Mouse (Mus musculus) ovary, adult 18-20 months (tissue): Measurements from ENCODE around the gene Msh2.
"Not testable (repeated sequence)": the region's sequence is repeated elsewhere in the genome, so short reads cannot be mapped to it uniquely, and the experiment has no call there.

Experiments
- DNase-seq: peaks from one replicate; pipeline ENCODE4 v3.0.0; 2022; ENCODE audit warnings: low spot score, mixed read lengths

Msh2 gene

DNA sequence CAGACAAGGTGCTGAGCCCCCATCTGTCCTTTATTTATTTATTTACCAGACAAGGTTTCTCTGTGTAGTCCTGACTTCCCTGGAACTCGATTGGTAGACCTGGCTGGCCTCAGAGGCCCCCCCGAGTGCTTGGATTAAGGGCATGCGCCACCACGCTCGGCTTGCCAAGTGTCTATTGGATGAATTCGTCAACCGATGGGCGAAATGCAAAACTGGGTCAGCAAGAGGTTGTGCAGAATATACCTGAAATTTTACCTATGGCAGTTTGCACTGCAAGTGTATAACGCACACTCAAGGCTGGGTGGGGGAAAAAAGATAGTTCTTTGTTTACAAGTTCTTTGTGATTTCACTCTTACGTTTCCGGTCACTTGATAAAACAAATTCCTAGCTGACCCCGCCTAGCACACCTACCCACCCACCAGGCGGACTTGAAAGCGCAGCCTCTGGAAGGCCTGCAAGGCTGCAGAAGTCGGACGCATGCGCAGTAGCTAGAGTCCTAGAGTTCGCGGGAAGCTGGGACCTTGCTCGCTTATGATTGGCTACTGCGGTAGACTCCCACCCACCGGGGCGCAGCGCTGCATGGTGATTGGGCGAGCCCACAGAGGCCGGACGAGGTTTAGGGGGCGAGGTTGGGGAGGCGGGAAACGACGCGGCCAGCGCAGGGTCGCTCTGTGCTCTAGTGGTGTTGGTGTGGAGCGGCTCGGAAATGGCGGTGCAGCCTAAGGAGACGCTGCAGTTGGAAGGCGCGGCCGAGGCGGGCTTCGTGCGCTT, at the start of gene Msh2:
Gene Msh2 (plus strand): TSS at position 441 of the 771 bp plus-strand sequence.
- peak; percentile 97 for DNase-seq

DNA sequence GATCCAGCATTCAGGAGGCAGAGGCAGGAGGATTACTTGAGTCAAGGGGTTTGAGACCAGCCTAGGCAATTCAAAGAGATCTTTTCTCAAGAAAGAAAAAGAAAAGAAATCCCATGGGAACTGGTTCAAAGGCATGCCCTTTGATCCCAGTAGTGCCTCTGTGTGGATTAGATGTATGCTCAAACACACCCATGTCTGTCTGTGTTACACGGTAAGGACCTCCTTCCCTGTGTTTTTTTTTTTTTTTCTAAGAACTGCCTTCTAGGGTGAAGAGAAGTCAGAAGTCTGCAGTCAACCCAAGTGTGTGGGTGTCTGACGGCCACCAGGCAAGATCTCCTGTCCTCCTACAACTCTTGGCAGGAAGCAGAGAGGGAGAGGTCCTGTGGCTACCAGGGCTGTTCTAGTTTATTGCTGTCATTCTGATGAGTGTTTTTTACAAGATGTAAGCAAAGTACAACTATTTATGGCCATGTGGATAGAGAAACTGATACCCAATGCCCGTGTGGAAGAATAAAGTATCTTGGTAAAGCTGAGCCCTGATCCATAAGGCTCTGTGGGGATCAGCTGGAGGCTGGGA, 46.5 kb upstream of the Msh2 start:
- no peak for DNase-seq

DNA sequence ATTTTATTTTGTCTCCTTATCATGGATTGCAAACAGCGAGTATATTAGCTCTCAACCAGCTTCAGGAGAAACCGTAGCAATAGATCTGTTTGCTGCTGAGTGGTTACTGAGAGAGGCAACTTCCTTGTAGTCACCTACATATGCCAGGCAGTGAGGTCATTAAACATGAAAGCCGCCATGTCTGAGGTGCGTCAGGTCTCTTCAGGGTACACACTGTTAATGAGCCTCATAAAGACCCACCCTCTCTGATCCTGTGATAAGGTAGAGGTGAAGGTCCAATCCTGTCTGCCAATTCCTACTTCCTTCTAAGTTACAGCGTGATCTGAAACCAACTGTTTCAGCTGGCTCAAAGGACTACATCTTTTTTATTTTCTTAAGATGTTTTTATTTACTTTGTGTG, 44.0 kb upstream of the Msh2 start:
- DNase-seq, result no peak

DNA sequence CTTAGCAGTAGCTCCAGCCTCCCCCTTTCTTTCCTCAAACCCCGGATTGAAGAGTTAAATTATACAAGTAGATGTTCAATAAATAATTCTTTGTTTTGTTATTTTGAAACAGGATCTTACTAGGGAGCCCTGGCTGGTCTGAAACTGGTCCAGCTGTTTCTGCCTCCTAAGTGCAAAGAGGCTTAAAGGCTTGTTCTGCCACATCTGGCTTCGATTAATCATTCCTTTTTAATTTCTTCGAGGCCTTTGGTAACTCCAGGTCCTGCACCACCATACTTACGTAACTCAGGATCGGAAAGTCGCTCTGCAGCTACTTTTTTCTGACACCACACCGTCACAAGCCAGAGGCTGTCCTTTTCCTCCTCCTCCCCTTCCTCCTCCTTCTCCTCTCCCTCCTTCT, 43.4 kb upstream of the Msh2 start:
- no peak for DNase-seq

DNA sequence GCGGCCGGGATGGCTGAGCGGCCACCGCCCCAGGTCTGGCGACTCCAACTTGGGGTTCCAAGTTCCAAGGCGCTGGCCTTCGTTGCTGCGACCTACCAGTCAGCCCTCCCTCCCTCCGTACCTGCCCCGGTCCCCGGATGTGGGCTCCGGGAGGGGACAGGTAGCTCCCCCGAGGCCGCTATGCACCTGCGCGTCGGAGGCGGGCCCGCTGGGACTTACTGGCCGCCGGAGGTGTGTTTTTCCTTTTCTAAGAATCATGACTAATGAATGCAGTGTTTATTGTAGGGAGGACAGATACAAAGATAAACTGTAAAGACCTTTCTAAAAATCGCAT, 35.1 kb upstream of the Msh2 start:
- DNase-seq, result no peak

DNA sequence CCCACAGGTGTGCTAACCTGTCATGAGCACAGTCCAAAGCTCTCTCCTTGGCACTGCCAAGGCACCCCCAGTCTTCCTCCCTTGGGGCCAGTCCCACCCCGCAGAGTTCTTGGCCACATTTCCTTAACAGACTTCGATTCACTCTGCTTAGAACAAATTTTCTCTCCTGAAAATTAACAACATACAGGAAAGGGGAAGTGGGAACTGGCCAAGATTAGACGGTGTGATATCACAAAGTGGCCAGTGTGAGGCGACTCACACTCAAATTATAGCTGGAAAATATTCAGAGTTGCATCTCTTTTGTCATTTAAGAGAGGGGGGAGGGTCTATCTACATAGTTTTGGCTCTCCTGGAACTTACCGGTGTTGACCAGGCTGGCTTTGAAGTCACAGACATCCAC, 32.9 kb upstream of the Msh2 start:
- no peak for DNase-seq

DNA sequence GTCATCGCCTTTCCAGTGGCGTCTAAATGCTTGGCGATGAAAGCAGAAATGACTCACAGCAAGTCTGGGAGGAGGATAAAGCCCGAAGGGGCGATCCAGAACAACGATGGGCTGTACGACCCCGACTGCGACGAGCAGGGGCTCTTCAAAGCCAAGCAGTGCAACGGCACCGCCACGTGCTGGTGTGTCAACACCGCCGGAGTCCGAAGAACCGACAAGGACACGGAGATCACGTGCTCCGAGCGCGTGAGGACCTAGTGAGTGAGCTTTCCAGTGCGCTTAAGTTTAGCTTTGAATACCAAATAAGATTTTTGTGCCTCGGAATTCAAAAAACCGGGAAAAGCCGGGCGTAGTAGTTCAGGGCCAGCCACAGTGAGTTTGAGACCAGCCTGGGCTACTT, 31.9 kb upstream of the Msh2 start:
- no peak for DNase-seq

DNA sequence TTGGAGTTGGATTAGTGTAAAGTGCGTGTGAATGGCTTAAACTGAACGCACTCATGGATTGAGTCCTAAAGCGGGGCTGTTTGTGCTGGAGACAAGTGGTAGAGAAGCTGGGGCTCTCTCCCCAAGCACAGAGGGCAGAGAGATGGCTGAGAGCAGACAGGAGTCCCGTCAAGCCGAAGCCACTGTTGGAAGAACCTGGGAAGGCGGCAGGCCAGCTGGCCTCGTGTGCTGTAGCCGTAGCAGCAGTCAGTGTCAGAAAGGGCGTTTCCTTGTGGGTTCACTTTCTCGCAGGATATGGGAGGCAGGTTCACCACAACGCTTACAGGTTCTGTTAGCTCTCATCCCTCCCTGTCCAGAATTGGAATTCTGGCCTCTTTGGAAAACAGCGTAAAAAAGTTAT, 31.1 kb upstream of the Msh2 start:
- no peak for DNase-seq

DNA sequence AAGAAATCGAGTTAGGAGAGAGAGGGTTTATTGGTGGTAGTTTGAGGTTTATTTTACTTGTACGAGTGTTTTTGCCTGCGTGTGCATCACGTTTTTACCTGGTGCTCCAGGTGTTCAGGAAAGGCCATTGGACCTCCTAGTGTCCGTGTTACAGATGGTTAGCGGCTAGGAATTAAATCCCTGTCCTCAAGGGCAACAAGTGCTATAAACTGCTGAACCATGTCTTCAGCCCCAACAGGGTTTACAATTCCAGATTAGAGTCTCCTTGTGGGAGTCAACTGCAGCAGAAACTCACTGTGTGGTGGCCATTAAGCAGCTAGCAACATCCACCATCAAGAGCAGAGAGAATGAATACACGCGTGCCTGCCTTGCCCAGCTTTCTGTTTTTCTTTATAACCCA, 29.4 kb upstream of the Msh2 start:
- DNase-seq, result no peak

DNA sequence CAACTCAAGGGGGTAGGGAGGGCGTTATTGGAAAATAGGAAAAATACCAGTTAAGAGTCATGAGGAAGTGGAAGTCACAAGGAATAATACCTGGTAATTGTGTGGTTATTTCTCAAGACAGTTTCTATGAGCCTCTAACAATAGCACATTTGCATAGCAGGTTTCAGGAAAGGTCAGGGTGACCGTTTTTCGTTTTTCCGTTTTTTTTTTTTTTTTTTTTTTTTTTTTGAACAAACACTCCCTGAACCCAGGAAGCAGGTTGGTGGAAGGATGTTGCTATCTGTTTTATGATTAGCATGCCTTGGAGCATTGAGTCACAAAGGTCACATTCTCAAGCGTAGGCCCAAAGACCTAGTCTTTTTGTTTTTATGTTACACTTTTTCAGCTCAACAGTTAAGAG, 16.5 kb upstream of the Msh2 start:
- not testable (repeated sequence) for DNase-seq

DNA sequence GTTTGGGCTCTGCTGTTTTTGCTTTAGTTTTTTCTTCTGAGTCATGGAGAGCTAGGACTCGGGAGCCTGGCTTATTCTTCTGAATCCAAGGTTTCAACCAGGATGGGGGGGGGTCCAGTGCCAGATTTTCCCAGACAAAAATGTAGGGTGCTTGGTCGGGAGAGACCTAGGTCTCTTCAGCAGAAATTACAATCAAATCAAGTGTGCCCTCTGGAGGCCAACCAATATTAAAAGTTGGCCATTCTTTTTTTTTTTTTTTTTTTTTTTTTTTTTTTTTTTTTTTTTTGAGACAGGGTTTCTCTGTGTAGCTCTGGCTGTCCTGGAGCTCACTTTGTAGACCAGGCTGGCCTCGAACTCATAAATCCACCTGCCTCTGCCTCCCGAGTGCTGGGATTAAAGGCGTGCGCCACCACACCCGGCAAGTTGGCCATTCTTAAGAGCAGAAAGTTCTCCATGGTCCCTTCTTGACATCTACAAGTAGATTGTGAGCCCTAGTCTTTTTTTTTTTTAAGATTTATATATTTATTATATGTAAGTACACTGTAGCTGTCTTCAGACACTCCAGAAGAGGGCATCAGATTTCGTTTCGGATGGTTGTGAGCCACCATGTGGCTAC, 10.1 kb upstream of the Msh2 start:
- DNase-seq, result not testable (repeated sequence)

DNA sequence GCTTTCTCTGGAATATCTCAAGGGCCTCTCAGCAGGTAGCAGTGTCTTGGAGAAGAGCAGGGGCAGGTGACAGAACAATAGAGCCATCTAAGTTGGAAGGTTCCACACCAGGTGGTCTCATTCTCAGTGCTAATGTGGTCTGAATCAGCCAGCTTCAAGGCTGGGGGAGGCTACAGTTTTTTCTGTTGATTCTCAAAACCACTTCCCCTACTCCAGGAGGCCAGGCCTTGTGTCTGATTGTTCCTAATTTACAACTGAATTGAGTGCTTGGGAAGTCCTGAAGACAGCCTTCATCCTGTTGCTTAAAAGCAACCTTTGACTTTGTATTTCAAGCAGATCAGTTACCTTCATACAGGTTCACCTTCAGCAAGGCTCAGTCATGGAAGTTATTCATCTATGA, 7.9 kb upstream of the Msh2 start:
- DNase-seq, result no peak

DNA sequence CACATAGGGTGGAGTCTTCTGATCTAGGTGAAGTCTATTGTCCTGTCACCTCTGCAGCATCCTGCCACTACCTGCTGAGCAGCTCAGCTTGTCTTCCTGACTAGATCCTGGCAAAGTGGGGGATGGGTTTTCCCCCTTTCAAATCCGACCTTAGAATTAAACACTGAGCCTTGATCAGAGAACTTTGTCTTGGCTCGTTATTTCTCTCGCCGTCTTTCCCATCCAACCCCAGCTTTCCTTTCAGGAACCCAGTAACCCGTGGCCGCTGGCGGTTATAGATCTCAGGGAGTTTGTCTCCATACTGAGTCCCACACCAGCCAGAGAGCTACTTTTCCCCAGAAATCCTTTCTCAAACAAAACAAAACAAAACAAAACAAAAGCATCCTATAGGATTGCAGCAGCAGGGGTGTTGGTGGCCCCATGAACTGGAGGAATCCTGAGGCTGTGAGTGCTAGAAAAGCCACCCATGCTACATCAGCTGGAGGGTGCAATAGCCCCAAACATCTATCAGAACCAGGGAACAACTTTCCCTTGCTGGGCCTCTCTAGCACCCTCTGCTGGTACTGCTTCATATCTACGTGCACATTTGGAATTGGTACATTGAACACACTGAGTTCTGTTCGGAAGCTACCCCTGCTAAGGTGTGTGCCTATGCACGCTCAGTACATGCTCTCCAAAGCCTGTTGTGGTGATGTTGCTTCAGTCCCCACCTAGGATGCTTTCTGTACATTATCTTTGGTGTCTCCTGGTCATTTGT, 6.9 kb upstream of the Msh2 start:
- no peak for DNase-seq

DNA sequence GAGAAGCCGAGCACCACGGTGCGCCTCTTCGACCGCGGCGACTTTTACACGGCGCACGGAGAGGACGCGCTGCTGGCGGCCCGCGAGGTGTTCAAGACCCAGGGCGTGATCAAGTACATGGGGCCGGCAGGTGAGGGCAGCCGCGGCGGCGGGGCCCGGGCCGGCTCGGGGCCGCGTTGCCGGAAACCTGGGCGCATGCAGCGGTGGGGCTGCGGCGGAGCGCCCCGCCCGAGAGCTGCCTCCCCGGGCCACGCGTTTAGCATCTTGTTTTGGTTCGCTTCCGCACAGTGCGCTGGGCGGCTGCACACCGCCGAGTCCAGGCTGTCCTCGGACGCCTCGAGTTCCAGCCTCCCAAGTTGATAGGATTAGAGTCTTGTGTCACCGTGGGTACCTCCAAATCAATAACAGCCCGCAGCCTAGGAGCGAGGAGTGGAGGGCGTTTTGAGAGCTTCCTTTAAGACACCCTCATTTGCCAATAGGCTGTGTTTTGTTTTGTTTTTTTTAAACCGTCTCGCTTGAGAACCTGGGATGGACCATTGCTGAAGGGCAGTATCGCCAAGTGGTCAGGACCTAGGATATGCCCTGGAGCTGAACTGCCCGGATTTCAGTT, 652 bp downstream of the Msh2 start:
- peak; percentile 13 for DNase-seq

DNA sequence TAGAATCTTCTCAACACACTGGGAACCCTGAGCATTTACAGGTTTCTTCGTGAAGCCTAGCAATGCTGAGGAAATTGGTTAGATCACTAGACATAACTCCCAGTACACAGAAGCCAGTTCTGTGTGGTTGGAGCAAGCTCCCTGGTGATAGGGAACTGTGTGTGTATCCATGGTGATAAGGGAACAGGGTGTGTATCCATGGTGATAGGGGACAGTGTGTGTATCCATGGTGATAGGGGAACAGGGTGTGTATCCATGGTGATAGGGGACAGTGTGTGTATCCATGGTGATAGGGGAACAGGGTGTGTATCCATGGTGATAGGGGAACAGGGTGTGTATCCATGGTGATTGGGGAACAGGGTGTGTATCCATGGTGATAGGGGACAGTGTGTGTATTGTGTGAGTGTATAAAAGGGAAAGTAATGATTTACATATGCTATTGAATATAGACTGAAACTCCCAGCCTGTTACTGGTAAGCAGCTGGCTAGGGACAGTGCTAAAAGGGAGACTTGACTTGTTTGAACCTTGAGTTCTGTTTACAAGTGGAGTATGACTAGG, 4.9 kb downstream of the Msh2 start:
- not testable (repeated sequence) for DNase-seq

DNA sequence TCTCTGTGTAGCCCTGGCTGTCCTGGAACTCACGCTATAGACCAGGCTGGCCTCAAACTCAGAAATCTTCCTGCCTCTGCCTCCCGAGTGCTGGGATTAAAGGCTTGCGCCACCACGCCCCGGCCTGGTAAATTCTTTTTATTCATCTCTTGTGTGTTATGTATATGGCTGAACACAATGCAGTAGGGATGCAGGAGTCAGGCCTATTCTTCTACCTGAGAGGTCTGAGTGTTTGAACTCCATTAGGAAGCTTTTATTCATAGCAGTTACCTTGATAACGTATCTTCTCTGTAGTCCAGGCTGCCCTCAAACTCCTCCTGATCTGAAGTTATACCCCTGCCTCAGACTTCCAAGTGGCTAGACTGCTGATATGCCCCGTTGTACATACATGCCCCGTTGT, 5.5 kb downstream of the Msh2 start:
- no peak for DNase-seq

DNA sequence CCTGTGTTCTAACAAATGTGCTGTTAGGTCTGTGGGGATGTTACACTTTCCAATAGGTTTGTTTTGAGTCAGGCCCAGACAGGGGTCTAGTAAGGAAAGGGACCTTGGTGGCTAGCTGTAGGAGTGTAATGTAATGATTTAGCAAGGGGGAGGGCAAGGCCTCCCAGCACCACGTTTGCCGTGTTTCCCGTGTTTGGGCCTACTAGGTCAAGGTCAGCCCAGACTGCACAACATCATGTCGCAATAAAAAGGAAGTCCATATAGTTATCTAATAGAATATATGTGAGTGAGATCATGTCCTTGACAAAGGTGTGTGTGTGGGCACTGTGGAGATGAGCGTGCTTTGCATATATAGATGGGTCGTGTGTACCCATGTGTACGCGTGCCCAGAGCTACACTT, 17.1 kb downstream of the Msh2 start:
- no peak for DNase-seq

DNA sequence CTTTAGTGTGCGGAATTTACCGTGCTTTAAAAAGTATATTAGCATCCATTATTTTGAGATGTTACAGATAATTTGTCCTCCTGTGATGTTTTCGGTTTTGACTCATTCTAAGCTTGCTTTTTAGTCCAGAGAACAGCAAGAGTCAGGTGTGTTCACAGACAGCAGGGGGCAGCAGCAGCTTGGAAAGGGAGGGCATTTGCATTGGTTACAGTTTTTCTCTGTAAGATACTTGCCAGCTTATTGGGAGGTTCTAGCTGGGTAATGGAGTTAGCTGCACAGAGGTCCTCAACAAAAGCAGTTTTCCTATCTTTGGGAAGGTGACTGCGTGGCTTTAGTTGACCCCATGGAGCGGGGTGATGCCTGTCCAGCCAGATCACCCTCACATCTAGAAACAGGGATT, 19.8 kb downstream of the Msh2 start:
- DNase-seq, result no peak

DNA sequence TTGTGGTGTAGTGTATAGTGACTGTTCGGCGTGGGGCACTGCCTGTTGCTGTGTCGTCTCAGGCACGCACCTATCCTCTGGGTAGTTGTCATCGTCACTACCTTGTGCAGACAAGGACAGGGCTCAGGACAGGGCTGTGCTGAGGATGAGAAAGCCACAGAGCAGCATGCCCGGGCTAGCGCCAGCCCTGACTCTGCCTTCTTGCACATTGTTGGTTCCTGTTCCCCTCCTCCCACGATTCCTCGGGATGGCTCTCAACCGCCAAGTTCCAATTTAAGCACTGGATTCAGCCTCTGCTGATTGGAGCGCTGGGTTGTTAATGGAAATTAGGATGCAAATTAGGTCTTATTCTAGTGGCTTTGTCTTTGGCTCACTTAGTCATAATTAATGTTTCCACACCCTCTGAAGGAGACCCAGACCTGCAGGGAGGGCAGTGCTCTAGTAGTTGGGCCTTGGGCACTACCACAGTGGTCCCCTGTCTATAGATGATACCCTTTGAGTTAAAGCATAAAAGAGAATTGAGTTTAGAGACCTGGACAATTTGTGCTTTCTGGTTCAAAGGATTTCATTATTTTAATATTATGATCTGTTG, 23.8 kb downstream of the Msh2 start:
- DNase-seq, result no peak

DNA sequence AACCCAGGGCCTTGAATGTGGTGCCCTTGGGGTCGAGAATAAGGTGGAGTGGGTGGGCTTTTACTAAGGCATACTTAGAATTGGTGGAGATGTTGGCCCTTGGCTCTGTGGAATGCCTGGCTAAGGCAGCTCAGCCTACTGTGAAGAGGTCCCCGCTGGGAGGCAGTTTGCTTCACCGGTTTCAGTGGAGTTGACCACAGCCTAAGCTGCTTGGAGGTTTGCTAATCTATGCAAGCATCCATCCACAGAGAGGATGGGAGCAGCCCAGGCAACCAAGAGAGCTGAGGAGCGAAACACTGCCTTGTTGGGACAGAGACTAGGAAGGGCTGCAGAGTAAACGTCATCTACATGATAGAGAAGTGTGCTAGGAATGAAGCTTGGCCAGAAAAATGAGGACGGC, 24.7 kb downstream of the Msh2 start:
- DNase-seq, result no peak

DNA sequence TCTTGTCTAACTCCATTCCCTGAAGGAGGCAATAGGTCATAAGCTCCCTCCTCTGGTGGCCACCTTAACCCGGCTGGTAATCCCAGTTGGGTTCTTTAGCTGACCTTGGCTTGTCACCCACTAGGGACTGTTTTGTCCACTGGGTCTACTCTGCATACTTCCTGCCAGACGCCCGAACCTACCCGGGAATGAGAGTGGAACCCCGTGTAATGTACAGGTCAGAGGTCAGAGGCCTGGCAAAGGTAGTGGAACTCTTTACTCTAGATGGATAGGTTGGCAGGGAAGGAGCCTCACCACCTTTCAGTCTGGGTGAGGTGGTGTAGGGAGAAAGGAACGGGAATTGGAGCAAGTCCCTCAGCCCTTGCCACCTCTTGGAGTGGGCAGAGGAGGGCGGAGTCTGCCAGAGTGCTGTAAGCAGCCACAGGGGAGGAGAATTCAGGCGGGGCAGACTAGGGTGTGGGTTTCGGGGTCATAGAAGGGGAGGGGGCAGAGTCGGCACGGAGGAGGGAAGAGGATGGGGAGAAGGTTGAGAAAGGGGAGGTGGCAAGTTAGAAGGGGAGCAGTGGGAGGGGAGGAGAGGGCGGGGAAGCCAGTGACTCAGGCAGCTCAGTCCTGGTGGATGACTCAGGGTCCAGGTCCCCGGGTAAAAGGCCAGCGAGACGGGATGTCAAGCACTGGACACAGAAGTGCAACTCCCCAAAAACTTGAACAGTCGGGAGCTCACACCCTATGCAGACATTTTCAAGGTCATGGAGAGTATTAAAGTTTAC, 27.1 kb downstream of the Msh2 start:
- no peak for DNase-seq
